Mouse (Mus musculus) right cerebral cortex, postnatal 25 days (tissue): ENCODE data around the gene Slc8a1.

Experiments used
- DNase-seq: peaks from one replicate; pipeline ENCODE4 v3.0.0; 2022

Gene Slc8a1

DNA sequence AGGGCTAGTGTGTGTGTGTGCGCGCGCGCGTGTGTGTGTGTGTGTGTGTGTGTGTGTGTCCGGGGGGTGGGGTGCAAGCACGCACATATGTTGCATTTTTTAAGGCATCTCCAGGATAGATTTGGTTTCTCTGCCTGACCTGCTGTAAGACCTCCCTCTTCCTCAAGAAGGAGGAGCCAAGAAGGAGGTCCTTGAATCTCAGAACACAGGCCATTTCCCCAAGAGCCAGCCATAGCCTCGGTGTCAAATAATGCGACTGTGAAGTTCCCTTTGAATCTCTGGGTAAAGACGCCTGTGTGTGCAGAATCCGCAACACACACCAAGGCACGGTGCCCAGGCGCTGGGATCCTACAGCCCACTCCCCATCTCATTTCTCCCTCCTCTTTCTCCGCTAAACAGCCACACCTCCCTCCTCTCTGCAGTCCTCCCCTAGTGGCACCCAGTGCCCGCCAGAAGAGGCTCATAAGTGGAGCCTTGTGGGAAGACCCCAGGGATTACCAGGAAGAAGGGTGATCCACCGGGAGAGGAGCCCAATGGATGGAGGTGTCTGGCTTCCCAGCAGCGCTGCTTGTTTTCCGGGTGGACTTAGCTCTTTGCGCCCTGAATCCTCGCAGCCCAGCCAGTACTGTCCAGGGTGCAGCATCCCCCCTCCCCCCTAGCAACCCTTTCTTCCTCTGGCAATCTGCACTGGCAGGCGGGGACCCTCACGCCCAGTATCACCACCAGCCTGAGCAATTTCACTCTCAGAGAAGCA lies 68.9 kb downstream of the Slc8a1 start:
- peak; percentile 71 for DNase-seq

DNA sequence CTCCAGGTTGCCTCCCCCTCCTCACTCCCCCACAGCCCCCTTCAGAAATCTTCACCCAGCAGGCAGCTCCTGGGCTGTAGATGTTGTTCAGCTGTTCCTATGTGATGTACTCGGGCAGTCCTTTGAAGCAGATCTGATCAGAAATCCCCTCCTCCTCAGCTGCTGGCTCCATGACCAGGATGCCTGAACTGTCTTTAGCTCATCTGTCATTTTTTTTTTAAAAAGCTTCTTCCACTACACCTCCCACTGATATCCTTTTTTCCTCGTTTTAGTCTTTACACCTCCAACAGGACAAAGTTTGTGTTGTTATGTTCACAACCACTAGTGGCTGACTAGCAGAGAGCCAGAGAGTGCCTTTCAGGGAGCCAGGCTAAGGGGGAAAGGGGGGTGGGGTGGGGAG lies 69.7 kb downstream of the Slc8a1 start:
- no peak for DNase-seq

DNA sequence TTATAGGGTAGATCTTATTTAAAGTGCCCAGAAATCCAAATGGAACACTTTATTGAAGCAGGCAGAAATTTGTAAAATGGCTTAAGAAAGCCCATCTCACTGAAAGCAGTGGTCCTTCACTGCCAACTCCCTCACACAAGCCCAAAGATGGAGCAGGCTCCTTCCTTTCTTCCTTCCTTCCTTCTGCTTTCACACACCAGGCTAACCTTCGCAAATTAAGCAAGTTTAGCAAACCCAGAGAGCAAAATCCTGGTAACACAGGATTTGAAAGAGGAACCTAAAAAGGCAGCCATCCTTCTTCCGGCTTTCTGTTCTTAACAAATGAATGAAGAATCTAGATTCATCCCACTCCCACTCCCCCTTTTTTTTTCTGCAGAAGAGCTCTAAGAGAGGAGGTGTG lies 70.2 kb downstream of the Slc8a1 start:
- DNase-seq = no peak

DNA sequence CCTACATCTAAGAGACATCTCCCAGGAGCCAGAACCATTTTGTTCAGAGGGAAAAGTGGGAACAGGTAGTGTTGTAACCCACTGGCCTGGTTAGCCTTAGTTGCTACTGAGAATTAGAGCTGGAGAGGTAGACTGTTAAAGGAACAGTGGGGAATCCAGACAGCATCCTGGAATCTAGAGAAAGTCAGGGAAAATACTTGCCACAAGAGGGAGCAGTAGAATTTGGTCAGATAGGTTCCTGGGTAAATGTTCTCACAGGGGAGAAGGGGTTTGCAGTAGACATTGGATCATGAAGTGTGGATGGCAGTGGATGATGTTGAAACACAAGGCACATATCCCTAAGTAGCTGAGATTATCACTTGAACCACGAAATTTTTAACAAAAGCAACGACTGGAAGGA lies 71.6 kb downstream of the Slc8a1 start:
- no peak for DNase-seq

DNA sequence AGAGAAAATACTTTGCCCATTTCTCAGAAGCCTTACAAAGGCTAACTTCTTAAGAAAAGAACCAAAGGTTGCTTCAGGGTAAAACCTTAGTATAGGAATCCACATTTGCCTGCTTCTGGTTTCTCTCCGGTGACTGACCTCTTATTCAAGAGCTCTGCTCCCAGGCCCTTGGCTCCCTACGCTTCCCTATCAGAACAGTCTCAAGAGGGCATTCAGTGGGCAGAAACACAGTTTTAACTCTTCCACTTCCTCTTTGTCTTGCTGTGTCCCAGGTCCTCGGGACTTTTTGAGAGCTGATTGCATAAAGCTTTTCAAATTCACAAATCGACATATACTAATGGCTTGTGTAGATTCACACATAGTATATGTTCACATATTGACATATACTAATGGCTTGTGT lies 73.3 kb downstream of the Slc8a1 start:
- no peak for DNase-seq

DNA sequence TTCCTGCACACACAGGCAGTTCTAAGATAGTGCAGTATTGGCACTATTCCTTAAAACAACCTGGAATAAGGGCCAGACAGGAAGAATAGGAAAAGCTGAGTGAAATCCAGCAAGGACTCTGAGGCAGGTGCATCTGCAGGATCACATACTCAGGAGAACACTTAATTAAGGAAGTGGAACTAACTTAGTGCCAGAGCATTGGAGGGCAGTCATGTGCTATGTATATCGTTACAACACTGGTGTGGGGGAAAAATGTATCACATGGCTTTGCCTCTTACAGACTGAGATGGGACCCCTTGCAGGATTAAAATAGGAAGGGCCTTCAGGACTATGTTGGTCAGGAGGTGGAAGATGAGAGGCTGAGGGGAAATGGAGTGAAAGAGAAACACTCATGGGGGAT lies 80.3 kb downstream of the Slc8a1 start:
- no peak for DNase-seq

DNA sequence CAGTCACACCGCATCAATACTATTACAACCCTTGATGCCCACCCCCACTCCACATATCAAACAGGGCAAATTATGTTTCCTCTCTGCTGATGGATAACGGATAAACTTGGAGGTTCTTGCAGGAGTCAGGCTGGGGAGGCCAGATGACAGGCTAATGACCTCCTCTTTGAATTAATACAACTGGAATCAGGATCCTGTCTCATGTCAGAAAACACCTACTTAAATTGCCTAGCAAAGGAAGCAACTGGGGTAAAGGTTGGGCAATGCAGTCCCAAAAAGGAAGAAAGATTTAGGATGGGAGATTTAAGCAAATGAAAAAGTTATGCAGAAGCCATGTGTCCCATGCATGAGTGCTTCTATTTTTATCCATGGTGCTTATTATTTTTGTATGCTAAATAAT lies 83.6 kb downstream of the Slc8a1 start:
- no peak for DNase-seq

DNA sequence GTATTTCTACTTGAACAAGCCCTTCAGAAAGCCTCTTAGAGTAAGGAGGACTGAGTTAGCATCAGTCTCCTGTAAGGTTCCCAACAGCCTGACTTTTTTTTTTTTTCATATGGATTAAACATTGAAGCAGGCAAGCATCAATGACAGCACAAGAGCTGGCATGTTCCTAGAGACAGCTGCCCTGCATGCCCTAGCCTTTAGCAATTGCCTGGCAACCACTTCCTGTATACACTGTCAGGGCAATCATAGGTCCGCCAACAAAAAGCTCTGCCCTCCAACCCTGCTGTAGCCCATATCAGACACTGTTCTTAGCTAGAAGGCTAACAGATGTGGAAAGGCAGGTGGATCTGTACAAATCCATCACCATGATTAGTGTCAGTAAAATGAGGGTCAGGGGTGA lies 85.2 kb downstream of the Slc8a1 start:
- DNase-seq = no peak

DNA sequence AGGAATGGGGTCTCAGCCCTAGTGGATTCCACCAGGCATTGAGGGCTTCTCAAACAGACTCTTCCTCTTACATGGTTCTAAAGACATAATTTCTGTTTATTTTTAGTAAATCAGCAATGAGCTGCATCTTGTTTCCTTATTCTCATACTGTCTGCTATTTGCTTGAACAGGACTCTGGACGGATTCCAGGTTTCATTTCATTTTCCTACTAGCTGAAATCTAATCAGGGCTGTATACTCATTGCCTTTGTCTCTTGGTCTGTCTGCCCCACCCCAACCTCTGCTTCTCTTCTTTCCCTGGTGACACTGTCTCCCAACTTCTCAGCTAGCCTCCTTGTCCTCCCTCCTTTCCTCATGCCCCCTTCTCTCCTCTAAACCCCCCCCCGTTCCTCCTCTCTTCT lies 101.4 kb downstream of the Slc8a1 start:
- no peak for DNase-seq

DNA sequence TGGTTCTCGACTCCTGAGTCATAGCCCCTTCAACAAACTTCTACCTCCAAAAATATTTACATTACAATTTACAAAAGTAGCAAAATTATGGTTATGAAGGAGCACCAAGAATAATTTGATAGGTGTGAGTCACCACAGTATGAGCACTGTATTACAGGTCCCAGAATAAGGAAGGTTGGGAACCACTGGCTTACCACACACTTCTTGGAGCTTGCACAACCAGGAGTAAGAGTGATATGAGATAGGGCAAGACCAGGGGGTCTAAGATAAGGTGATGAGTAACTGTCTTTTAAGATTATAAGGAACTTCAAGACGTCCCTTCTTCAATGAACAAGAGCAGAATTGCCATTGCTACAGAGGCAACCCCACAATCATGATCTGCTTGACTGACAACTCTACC lies 107.7 kb downstream of the Slc8a1 start:
- DNase-seq = no peak

DNA sequence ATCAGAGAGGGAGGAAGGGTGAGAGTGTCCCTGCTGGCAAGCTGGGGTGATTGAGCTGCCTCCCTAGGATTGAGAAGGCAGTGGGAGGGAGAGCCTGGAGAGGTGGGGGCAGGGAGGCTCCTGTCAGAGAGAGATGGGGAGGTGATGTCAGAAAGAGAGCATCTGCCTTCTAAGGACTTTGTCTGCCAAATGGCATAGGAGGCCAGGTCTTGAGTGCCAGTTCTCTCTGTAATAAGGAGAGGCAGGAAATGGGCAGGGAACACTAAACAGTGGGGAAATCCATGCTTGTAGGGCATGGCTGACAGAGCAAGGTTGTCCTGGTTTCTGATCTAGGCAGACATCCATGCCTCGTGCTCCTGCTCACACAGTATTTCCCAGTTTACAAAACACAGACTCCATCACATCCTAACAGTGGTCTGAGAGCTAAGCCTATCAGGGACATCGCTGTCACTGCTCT lies 117.0 kb downstream of the Slc8a1 start:
- DNase-seq = no peak

DNA sequence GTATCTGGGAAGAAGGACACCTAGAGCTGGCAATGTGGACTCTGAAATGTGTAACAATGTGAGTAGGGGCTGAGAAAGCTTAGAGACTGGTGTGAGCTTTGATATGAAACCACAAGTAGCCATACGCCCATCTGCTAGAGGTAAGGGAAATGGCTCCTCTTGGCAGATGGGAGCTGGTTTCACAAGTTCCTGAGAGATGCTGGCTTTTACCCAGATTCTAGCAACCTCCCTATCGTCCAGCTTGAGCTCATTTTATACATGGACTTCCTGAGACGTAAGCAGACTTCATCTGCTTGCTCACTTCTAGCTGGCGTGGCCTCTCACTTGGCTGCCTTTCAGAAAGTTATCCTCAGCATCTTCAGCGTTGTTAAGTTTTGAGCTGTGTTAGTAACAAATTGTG lies 119.7 kb downstream of the Slc8a1 start:
- no peak for DNase-seq

DNA sequence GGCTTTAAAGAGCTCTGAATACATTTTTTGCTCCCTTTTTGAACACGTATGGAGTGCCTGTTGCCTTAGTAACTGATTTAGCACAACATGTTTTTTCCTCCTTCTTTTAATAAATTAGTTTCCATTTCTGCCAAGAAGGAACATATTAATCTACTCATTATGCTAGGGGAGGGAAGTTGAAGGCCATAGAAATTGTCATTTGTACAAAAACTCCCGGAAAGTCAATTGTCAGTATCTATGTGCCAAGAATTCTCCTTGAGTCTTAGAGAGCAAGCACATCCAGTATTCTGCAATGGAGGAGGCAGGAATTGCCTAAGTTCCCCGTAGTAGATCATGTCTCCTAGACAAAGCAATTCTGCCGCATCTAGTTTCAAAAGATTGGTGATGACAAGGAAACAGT lies 121.9 kb downstream of the Slc8a1 start:
- no peak for DNase-seq

DNA sequence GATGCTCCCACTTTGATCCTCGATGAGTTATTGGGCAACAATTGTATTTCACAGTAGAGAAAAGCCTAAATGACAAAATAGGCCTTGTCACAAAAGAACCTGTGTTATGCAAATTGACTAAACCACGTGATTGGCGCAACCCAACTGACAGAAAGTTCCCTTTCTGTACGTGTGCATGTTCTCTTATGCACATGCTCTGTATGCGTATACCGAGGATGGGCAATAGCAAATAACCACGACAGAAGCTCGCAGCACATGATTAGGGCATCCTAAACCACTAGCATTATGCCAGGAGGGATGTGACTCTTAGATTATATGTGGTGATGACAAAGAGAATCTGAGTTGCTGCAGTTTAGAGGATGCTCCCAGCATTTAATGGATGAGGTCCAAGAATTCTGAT lies 122.8 kb downstream of the Slc8a1 start:
- no peak for DNase-seq

DNA sequence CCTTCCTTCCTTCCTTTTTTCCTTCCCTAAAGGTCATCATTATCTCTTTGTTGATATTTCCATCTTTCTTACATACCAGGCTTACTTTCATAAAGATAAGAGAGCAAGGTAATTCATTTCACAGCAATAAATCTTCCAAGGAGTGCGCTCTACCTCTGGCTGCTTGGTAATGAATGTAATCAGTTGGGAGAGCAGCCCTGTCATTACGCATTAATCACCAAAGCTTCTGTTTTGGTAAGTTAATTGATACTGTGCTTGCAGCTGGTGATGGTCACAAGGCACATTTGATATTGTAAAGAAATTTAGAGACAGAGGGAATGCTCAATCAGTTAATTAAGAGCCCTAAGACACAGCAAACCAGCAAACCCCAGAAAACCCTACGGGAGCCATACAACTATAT lies 130.7 kb downstream of the Slc8a1 start:
- DNase-seq = no peak

DNA sequence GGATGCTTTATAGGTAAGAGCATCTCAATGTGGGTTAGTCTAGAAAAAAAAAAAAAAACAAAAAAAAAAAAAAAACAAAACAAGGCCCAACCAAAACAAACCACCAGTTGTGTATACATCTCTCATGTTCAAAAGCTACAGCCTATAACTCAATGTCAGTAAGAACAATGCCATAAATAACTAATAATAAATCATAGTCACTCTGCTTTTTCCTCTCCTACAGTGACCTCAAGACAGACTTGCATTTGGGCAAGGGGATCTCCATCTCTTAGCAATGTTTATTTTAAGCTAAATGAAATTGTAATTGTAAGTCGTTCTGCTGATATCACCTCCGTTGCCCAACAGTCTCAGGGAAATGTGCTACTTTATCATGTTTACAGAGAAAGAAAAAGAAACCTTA lies 132.1 kb downstream of the Slc8a1 start:
- no peak for DNase-seq

DNA sequence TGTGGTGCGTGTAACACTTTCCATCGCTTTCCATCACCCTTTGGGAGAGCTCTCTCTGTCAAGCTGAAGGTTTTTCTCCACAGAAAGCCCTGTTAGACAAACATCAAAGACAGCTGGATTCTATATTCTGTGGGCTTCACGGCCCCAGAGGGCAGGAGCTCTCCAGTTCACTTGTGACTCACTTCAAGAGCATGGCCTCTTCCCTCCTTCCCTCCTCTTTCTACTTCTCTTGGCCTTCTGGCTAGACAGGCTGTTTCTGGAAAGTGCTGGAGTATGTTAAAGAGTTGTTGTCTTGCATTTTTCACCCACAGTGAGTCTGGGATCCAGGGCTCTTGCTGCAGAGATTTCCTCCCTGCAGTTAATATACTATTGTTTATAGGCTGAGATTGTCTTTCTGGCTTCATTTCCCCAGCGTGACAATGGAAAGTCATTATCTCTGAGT lies 132.9 kb downstream of the Slc8a1 start:
- no peak for DNase-seq

DNA sequence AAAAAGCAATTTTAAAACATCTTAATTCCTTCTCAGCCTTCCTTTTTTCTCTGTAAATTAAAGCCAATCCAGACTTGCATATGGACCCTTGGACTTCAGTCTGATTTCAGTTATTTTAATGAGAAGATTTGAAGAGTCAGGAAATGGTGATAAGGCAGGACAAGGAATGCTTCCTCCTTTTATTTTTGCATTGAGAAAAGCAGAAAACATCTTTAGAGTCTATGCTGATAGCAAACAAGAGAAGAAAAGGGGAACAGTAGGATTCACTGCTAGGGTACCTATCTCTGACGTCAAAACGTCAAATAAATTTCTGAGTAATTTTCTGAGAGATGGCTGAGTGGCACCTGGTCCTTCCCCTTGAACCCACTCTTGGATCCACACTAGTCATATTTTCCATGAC lies 139.1 kb downstream of the Slc8a1 start:
- DNase-seq = no peak

DNA sequence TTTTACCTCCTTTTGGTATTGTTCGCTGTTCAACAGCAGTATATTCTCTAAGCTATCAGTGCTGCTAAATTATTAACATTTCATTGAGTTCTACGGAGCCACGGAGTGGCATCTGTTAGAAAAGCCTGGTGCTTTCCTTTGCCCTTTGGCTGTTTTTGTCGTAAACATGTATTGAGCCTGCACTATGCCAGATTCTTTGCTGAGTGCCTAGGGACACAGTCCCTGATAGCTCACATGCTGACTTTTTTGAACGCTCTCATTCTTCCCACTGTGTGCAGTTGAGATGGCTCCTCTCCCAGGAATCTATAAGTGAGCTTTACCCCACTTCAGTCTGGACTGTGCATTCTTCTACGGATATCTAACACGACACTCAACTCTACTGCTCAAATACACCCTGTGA lies 148.4 kb downstream of the Slc8a1 start:
- DNase-seq = no peak

DNA sequence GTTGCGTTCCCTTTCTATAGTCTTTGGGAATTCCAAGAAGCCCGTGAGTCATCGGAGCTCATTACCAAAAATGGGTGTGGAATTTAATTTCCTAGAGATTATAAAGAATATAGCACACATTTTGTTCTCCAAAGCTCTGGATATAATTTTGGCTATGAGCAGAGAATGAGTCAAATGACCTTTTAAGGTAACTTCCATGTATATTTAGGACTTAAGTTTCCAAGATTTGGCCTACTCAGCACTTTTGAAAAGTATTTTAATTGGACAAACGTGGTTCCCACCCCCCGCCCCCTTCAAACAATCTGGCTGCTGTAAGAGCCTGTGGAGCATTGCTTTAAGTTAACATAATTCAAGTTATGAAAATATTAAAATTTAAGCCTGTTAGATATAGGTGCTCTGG lies 151.4 kb downstream of the Slc8a1 start:
- DNase-seq = no peak

DNA sequence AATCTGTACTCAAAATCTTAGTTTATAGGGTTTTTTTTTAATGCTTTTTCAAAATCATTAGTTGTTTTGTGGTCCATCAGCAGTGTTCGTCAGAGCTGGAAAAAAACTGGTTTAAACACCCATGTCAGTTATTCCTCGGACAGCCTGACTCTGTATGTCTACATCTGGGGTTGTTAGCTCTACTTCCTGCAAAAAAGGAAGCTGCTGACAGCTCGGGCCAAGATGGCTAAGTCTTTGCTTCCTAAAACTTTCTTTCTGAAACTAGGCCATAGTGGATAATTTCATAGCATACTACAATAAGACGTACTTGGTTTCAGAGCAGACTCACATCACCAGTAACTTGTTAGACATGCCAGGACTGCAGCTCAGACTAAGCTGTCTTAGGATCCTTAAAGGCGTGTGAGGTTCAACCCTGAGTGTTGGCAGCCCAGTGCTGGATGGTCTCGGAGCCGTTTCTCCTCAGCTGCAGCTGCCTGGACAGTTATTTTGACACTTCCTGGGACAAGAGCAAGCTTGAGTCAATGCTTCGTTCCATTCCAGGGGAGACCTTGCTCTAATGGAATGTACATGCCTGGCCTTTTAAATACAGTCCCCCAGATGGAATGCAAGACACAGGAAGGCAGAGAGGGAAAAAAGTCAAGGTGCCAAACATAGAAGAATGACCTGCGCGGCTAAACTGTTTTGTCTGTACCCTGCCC lies 158.3 kb downstream of the Slc8a1 start:
- no peak for DNase-seq

DNA sequence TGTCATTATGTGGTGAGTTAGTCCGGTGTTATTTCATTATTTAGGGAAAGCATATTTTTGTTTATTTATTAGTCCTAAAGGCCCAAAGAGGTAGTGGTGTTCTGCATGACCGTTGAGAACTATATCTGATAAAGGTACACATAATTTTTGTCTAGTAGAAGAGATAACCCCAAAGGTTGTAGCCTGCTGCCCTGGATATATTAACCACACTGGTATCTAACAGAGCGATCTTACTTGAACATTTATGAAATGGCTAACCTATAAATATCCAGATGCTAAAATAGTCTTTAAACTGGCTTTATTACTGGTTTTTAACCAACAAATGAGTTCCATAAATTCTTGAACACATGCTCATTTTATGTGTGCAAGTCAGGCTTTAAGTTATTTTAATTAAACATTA lies 161.3 kb downstream of the Slc8a1 start:
- no peak for DNase-seq

DNA sequence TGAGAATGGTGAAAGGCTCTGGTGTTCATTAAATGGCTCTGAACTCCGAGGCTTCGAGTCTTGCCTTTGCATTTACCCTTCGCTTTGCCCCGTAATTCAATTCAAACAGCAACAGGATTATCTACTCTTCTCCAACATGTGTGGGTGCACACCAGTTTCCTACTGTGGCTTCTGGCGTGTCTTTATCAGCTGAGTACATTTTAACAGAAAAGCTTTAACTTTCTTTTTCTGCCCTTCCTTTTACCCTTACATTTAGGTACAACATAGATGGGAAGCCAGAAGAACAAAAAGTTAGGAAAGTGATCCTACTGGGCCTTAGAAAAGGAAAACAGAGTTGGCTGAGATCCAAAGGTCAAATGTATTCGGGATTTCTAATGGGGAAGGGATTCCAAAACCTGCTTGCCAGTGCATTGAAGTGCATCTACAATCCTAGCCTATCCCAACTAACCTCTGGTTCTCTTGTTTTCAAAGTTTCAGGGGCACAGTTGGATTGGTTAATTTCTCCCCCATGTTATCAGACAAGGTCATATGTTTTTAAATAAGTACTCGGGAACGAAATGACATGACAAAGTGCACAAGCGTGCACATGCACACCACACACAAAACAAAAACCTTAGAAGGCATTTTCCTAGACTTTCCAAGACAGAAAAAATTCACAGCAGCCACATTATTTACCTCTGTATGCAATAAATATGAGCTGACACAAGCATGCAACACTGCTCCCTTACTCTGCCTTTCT lies 172.4 kb downstream of the Slc8a1 start:
- DNase-seq = no peak
